Mouse (Mus musculus): ENCODE measurements around the gene Btrc.

Btrc gene

GRCm38 (mm10) chr19:45573033-45573432 lies 209.5 kb downstream of the Btrc start:
- no peak for DNase-seq (ENCODE audit: low read depth, low spot score)

GRCm38 (mm10) chr19:45573861-45574267 lies 210.3 kb downstream of the Btrc start:
- DNase-seq (ENCODE audit: low read depth, low spot score) = no peak

- DNase-seq (ENCODE audit: low read depth, low spot score) = no peak
Observed at GRCm38 (mm10) chr19:45574339-45574898, 210.9 kb downstream of the Btrc start.

GRCm38 (mm10) chr19:45574941-45575631 lies 211.6 kb downstream of the Btrc start:
- DNase-seq (ENCODE audit: low read depth, low spot score) = no peak

GRCm38 (mm10) chr19:45575632-45576001 lies 212.1 kb downstream of the Btrc start:
- no peak for DNase-seq (ENCODE audit: low read depth, low spot score)

GRCm38 (mm10) chr19:45577141-45577750 lies 213.7 kb downstream of the Btrc start:
- no peak for DNase-seq (ENCODE audit: low read depth, low spot score)

- no peak for DNase-seq (ENCODE audit: low read depth, low spot score)
Observed at GRCm38 (mm10) chr19:45578976-45579375, 215.4 kb downstream of the Btrc start.

- DNase-seq (ENCODE audit: low read depth, low spot score) = no peak
Observed at GRCm38 (mm10) chr19:45579416-45579815, 215.9 kb downstream of the Btrc start.

Measured in telencephalon, adult 2 months (tissue).